Mouse (Mus musculus): ENCODE measurements around the gene Igsf11. TPM values are rescaled to one million over a fixed set of nuclear protein-coding genes. Genes with fewer than 3 reads are reported as not detected.

Igsf11 gene
- polyA plus RNA-seq, 1 experiment from 2014 or later = 4.1 TPM

DNA sequence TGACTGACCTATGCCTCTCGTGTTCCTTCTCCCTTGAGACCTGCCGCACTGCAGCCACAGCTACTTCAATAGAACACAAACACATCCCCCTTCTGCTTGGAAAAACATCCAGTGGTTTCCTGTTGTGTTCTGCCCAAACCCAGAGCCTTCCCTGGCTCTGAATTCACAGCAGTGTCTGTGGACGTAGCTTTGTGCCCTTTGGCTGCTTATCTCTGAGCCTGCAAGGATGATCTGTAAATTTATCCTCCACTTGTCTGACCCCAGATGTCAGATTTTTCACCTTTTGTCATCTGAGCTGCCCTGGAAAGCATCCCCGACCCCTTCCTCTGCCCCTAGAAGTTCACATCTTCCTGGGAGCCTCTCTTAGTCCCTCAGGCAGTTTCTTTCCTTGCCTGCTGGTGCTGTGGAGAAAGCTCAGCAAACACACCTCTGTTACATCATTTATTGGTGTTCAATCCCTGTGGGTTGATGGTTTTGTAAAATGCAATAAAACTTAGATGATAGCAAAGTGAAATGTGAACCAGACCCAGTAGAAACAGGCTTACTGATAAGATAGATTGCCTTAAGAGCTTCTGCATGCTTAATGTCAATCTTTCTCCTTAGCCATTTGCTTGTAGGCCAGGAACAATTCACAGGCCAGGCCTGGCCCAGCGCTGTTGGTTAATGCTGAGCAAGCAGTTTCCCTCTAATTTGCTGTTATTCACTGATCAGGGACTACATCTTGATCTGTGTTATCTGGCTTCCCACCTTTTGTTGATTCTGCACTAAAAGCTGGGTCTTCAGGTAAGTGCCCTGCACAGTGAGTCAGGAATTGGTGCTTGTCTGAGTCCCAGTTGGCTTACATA is 51.5 kb downstream of the Igsf11 start:
- peaks cover 17% of the 10 kb centered on the region for H3K4me1 ChIP-seq (replicated peaks; ENCODE audit: control insufficient read depth, insufficient read depth, low read length)
- H3K4me2 ChIP-seq (ENCODE audit: low read depth, low read length, severe bottlenecking) = no peak overlapping the region
- no peak overlapping the region; the same call in 1 of the 2 replicates for H3K27ac ChIP-seq (ENCODE audit: low read depth, low read length)
- no peaks in the 10 kb centered on the region for H3K9me3 ChIP-seq (ENCODE audit: control insufficient read depth, low read length)
- no peaks in the 10 kb centered on the region for H3K36me3 ChIP-seq (ENCODE audit: control insufficient read depth, insufficient read depth, low read length)
- DNase-seq (ENCODE audit: low spot score) (no peak), ATAC-seq (replicated peaks; ENCODE audit: low FRiP score) (no peak)
- no peak overlapping the region for H3K9ac ChIP-seq (ENCODE audit: low read length)
- H3K27me3 ChIP-seq (ENCODE audit: control insufficient read depth, insufficient read depth, low read length) = no peaks in the 10 kb centered on the region
- H3K4me3 ChIP-seq (ENCODE audit: low read depth, low read length) = no peak overlapping the region
- 51% methylated on average over 5 of the region's 5 CpGs for WGBS

- H3K4me1 ChIP-seq (replicated peaks; ENCODE audit: control insufficient read depth, insufficient read depth, low read length) = peaks cover 17% of the 10 kb centered on the region
- ATAC-seq (replicated peaks; ENCODE audit: low FRiP score) (no peak), DNase-seq (ENCODE audit: low spot score) (no peak)
- no peaks in the 10 kb centered on the region for H3K27me3 ChIP-seq (ENCODE audit: control insufficient read depth, insufficient read depth, low read length)
- no peaks in the 10 kb centered on the region for H3K9me3 ChIP-seq (ENCODE audit: control insufficient read depth, low read length)
- H3K4me3 ChIP-seq (ENCODE audit: low read depth, low read length) = no peak overlapping the region
- 37% methylated on average over 7 of the region's 7 CpGs for WGBS
- no peak overlapping the region for H3K4me2 ChIP-seq (ENCODE audit: low read depth, low read length, severe bottlenecking)
- H3K36me3 ChIP-seq (ENCODE audit: control insufficient read depth, insufficient read depth, low read length) = no peaks in the 10 kb centered on the region
- peak overlapping the region; percentile 70 for H3K27ac ChIP-seq (ENCODE audit: low read depth, low read length)
- no peak overlapping the region for H3K9ac ChIP-seq (ENCODE audit: low read length)
Observed at GRCm38 (mm10) chr16:38945111-38945510, 52.6 kb downstream of the Igsf11 start.

- no peak for DNase-seq (ENCODE audit: low spot score)
- H3K9me3 ChIP-seq (ENCODE audit: control insufficient read depth, low read length) = no peaks in the 10 kb centered on the region
- H3K4me1 ChIP-seq (replicated peaks; ENCODE audit: control insufficient read depth, insufficient read depth, low read length) = peaks cover 16% of the 10 kb centered on the region
- no peak overlapping the region for H3K4me3 ChIP-seq (ENCODE audit: low read depth, low read length)
- WGBS = 84% methylated on average over 10 of the region's 10 CpGs
- no peak for ATAC-seq (replicated peaks; ENCODE audit: low FRiP score)
- H3K36me3 ChIP-seq (ENCODE audit: control insufficient read depth, insufficient read depth, low read length) = no peaks in the 10 kb centered on the region
- no peaks in the 10 kb centered on the region for H3K27me3 ChIP-seq (ENCODE audit: control insufficient read depth, insufficient read depth, low read length)
- no peak overlapping the region for H3K27ac ChIP-seq (ENCODE audit: low read depth, low read length)
- H3K9ac ChIP-seq (ENCODE audit: low read length) = no peak overlapping the region
- H3K4me2 ChIP-seq (ENCODE audit: low read depth, low read length, severe bottlenecking) = no peak overlapping the region
Observed at GRCm38 (mm10) chr16:38945581-38945981, 53.1 kb downstream of the Igsf11 start.

DNA sequence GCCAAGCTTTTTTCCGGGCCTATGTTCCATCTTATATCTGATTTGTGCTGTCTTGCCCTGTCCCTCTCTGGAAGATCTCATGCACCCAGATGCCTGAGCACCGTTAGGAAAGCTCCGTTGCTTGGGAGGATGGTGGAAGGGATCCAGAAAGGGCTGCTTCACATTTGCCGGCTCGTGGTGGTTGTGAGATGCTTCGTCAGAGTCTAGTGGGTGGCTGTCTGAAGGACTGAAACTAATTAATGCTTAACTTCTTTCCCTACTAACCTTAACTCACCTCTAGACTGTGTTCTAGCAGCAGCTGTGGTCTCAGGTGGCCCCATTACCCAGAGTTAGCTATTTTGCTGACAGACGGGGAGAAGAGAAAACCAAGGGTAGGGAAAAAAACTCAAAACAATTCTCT is 54.0 kb downstream of the Igsf11 start:
- ATAC-seq (replicated peaks; ENCODE audit: low FRiP score) (no peak), DNase-seq (ENCODE audit: low spot score) (no peak)
- Histone ChIP-seq H3K9me3 (ENCODE audit: control insufficient read depth, low read length) (no peaks in the 10 kb centered on the region), H3K4me3 (ENCODE audit: low read depth, low read length) (no peak overlapping the region), H3K4me1 (replicated peaks; ENCODE audit: control insufficient read depth, insufficient read depth, low read length) (peaks cover 15% of the 10 kb centered on the region), H3K27ac (ENCODE audit: low read depth, low read length) (no peak overlapping the region), H3K36me3 (ENCODE audit: control insufficient read depth, insufficient read depth, low read length) (no peaks in the 10 kb centered on the region), H3K9ac (ENCODE audit: low read length) (no peak overlapping the region), H3K4me2 (ENCODE audit: low read depth, low read length, severe bottlenecking) (no peak overlapping the region), H3K27me3 (ENCODE audit: control insufficient read depth, insufficient read depth, low read length) (no peaks in the 10 kb centered on the region)
- WGBS = 76% methylated on average over 7 of the region's 7 CpGs

DNA sequence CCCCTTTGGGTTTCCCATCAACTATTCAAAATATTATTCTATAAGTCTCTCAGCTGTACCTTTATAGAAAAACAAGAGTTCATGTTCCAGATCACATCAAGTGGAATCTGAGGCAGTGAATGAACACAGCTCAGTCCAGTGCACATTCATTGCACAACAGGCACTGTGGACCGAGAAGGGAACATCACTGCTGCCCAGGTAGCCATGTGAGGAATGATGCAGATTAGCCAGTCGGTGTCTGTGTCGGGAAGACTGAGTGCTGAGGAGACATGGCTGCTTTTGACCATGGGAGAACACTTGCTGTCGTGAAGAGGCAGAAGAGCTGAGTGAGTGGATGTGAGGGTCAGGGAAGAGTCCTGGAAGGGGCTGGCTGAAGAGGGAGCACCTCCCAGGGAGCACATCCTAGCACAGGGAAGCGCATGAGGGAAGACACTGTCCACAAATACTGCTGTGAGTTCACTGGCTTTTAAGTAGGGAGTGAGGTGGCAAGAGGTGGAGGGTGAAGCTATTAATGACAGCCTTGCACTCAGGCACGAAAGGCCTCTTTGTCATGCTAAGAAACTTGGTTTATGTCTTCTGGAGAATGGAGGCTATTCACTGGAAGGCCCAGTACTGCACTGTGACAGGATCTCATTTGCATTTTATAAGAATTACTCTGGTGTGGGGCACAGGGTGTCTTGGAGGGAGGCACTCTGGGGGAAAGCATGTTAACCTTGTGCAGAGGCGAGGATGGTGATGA is 54.8 kb downstream of the Igsf11 start:
- Histone ChIP-seq H3K9me3 (ENCODE audit: control insufficient read depth, low read length) (no peaks in the 10 kb centered on the region), H3K27me3 (ENCODE audit: control insufficient read depth, insufficient read depth, low read length) (no peaks in the 10 kb centered on the region), H3K4me3 (ENCODE audit: low read depth, low read length) (no peak overlapping the region), H3K9ac (ENCODE audit: low read length) (no peak overlapping the region), H3K4me2 (ENCODE audit: low read depth, low read length, severe bottlenecking) (no peak overlapping the region), H3K27ac (ENCODE audit: low read depth, low read length) (peak overlapping the region; percentile 71; the same call in 1 of the 2 replicates), H3K36me3 (ENCODE audit: control insufficient read depth, insufficient read depth, low read length) (no peaks in the 10 kb centered on the region), H3K4me1 (replicated peaks; ENCODE audit: control insufficient read depth, insufficient read depth, low read length) (peaks cover 15% of the 10 kb centered on the region)
- 57% methylated on average over 7 of the region's 7 CpGs for WGBS
- ATAC-seq (replicated peaks; ENCODE audit: low FRiP score) (peak; percentile 91), DNase-seq (ENCODE audit: low spot score) (no peak)

- 76% methylated on average over 5 of the region's 5 CpGs for WGBS
- no peak for ATAC-seq (replicated peaks; ENCODE audit: low FRiP score)
- DNase-seq (ENCODE audit: low spot score) = no peak
- Histone ChIP-seq H3K27ac (ENCODE audit: low read depth, low read length) (peak overlapping the region; percentile 53), H3K27me3 (ENCODE audit: control insufficient read depth, insufficient read depth, low read length) (no peaks in the 10 kb centered on the region), H3K36me3 (ENCODE audit: control insufficient read depth, insufficient read depth, low read length) (no peaks in the 10 kb centered on the region), H3K4me1 (replicated peaks; ENCODE audit: control insufficient read depth, insufficient read depth, low read length) (peaks cover 15% of the 10 kb centered on the region), H3K9me3 (ENCODE audit: control insufficient read depth, low read length) (peaks cover 2% of the 10 kb centered on the region; the same call in 1 of the 2 replicates), H3K4me3 (ENCODE audit: low read depth, low read length) (no peak overlapping the region), H3K4me2 (ENCODE audit: low read depth, low read length, severe bottlenecking) (no peak overlapping the region), H3K9ac (ENCODE audit: low read length) (no peak overlapping the region)
Observed at GRCm38 (mm10) chr16:38948441-38948840, 56.0 kb downstream of the Igsf11 start.

DNA sequence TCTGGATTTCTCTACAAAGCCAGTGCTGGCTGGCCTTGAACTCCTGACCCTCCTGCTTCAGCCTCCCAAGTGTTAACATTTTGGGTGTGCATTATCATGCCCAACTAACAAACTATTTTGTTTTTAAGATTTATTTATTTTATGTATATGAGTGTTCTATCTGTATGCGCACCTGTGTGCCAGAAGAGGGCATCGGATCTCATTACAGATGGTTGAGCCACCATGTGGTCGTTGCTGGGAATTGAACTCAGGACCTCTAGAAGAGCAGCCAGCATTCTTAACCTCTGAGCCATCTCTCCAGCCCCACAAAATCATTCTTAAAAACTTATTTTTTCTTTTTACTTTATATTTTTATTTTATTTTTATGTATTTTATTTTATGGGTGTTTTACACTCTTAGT is 60.4 kb downstream of the Igsf11 start:
- ATAC-seq (replicated peaks; ENCODE audit: low FRiP score) = no peak
- WGBS = 96% methylated on average over 3 of the region's 3 CpGs
- Histone ChIP-seq H3K9me3 (ENCODE audit: control insufficient read depth, low read length) (peaks cover 2% of the 10 kb centered on the region; the same call in 1 of the 2 replicates), H3K9ac (ENCODE audit: low read length) (no peak overlapping the region), H3K27ac (ENCODE audit: low read depth, low read length) (no peak overlapping the region), H3K4me3 (ENCODE audit: low read depth, low read length) (no peak overlapping the region), H3K4me2 (ENCODE audit: low read depth, low read length, severe bottlenecking) (no peak overlapping the region), H3K36me3 (ENCODE audit: control insufficient read depth, insufficient read depth, low read length) (no peaks in the 10 kb centered on the region), H3K27me3 (ENCODE audit: control insufficient read depth, insufficient read depth, low read length) (no peaks in the 10 kb centered on the region), H3K4me1 (replicated peaks; ENCODE audit: control insufficient read depth, insufficient read depth, low read length) (no peaks in the 10 kb centered on the region; the same call in 1 of the 2 replicates)
- DNase-seq (ENCODE audit: low spot score) = no peak

DNA sequence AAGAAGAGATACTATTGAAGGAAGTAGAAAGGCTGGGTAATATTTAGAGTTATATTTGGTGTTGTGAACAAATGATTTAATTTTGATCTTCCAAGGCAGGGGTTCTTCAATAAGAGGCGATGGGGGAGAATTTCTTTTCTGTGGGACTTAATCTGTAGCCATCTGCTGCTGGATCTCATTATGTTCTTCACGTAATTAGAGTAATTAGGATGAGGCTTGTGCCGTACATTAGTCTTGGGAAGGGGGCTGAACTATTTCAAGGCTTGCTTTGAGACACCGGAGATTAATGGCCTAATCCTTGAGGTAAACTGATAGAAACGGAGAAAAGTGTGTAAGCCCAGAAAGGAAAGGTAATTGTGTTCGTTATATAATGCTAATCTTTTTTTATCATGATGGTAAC is 61.4 kb downstream of the Igsf11 start:
- Histone ChIP-seq H3K4me2 (ENCODE audit: low read depth, low read length, severe bottlenecking) (no peak overlapping the region), H3K27me3 (ENCODE audit: control insufficient read depth, insufficient read depth, low read length) (no peaks in the 10 kb centered on the region), H3K4me3 (ENCODE audit: low read depth, low read length) (no peak overlapping the region), H3K27ac (ENCODE audit: low read depth, low read length) (no peak overlapping the region), H3K9ac (ENCODE audit: low read length) (no peak overlapping the region), H3K4me1 (replicated peaks; ENCODE audit: control insufficient read depth, insufficient read depth, low read length) (no peaks in the 10 kb centered on the region), H3K9me3 (ENCODE audit: control insufficient read depth, low read length) (peaks cover 2% of the 10 kb centered on the region; the same call in 1 of the 2 replicates), H3K36me3 (ENCODE audit: control insufficient read depth, insufficient read depth, low read length) (no peaks in the 10 kb centered on the region)
- DNase-seq (ENCODE audit: low spot score) = no peak
- WGBS = 39% methylated on average over 6 of the region's 6 CpGs
- ATAC-seq (replicated peaks; ENCODE audit: low FRiP score) = 0 out of 2 replicates have a peak, but pooled peaks have one; percentile 37
